Mouse (Mus musculus) kidney, adult 18-20 months (tissue): Measurements from ENCODE around the gene Vax1.

Experiments used
- DNase-seq: peaks from one replicate; pipeline ENCODE4 v3.0.0; 2021

Vax1 gene

DNA sequence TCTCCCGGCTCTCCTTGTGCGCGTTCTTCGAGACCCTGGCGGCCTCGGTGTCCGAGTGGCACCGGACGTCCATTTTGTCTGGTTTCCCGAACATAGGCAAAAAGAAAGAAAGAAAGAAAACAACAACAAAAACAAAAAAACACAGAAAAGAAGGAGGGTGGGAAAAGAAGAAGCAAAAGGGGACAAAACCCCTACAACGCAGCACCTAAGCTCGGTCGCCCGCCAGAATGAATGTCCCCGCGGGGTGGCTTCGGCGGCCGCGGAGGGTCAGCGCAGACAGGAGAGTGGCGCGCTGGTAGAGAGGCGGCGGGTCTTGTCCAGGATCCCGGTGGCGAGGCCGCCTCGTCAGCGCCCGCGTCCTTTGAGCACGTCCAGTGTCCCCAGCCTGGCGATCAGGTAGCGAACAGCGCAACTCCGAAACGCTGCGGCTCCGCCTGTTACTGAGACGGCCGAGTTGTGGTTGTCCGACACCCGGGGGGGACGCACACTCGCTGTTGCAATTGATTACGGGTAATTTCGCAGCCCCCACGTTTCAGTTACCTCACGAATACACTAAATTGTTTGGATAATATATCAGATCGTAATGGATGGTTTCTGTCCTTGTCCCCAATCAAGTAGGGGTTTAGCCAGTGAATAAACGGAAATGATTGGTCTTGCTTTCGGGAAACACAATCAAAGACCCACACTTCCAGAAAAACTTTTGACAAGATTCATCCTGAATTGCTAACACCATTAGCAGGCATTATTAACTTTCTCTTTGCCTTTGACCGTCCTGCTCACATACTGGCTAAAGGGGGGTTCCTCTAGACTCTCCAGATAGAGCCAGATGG is at the start of gene Vax1:
TSS of gene Vax1 (minus strand) at position 121 of the 830 bp plus-strand sequence.
- DNase-seq: peak; percentile 39

DNA sequence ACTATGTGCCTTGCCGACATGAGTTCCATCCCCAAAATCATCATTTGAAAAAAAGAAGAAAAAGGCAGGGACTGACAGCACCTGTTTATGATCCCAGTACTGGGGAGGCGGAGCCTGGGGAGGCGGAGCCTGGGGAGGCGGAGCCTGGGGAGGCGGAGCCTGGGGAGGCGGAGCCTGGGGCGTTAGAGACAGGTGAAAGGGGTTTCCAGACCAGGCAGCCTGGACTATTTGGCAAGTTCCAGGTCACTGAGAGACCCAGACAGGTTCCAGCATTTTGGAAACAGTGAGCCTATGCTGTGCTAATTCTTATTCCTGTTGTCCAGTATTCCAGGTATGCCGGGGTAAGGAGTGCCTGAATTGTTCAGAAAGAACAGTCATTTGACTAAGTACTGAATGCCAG is 49.1 kb upstream of the Vax1 start, which contains the start of gene Kcnk18:
TSS of gene Kcnk18 (plus strand) at position 224 of the 400 bp plus-strand sequence.
- DNase-seq: no peak

DNA sequence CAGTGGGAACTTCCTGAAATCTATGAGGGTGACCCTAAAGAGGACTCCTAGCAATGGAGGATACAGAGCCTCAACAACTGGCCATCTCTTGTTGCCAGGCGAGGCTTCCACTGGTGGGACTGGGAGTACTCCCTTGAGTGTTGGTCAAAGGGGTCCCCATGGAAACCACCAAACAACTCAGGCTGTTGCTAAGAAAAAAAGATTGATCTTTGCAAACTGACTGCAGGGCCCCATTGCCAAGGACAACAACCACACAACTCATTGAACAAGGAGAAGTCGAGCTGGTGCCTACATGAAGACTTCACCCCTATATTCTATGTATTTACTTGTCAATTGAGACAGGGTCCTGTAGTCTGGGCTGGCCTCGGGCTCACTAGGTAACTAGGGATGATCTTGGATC is 47.0 kb upstream of the Vax1 start:
- no peak for DNase-seq

DNA sequence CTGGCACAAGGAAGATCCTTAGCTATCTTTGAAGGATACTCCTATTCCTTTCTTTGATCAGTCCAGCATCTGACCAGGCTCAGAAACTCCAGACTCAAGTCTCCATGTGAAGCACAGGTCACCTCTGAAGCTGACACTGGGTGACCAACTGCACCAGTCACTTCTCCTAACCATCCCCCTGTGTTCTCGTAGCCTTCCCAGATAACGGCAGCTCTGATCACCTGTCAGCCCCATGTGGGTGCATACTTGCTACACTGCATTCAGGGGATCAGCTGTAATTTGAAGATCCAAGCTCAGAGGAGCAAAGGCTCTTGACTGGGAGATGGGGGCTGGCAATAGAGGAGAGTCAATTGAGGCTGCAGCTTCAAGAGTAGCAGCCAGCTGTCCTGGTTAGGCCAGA is 39.1 kb upstream of the Vax1 start:
- no peak for DNase-seq

DNA sequence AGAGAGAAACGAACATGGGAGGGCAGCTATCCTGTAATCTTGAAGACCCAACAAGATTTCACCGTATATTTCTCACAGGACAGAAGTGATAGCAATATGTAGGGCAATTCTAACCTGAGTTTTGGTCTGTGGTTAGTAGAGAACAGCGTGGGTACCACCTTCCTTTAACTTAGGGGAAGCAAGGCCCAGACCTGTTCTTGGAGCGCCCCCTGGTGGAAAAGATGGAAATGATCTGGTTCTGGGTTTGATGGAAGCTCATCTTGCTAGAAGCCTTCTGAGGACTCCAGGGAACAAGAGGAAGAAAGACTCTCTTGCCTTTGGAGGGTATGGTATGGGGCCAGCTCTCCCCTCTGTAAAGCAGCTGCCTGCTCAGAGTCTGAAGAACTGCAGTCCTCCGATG is 38.6 kb upstream of the Vax1 start:
- peak; percentile 66 for DNase-seq

DNA sequence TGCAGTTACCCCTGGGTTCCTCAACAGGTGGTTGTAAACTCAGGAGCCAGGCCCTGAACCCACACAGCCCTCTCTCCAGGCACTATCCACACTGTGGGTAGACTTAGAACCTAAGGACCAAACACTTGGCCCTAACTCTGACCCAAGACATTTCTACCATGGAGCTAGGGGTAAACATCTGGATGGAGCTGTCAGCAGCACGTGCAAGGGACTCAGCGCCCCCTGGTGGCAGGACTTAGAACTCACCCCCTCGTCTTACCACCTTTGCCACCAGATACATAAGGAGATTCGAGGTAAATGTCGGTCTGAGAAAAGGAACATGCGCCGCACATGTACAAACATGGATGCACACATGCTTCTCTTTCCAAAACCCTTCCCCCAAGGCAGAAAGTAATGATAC is 28.3 kb upstream of the Vax1 start:
- DNase-seq: peak; percentile 73

DNA sequence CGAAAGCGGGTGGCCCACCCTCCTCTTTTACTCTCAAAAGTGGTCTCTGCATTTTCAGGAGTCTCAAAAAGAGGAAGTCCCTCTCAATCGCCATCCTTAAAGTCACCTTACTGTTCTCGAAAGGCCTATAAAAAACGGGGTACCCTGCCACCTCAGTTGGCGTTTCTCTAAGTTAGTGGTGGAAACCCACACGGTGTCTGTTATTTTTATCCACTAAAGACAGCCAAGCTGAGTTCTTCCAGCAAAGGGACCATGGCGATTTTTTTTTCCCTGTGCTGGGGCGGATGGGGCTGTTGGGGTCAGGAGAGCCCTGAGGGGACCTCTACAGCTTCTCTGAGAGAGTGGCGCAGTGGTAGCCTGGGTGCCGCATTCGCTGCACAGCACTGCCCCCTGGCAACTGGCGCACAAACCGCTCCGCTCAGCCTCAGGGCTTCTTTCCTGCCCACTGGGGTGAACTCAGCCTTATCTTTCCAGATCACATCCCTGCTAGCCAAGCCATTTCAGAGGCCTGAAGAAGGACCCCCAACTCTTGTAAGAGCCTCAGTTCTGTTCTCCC is 26.3 kb upstream of the Vax1 start:
- DNase-seq: peak; percentile 60

DNA sequence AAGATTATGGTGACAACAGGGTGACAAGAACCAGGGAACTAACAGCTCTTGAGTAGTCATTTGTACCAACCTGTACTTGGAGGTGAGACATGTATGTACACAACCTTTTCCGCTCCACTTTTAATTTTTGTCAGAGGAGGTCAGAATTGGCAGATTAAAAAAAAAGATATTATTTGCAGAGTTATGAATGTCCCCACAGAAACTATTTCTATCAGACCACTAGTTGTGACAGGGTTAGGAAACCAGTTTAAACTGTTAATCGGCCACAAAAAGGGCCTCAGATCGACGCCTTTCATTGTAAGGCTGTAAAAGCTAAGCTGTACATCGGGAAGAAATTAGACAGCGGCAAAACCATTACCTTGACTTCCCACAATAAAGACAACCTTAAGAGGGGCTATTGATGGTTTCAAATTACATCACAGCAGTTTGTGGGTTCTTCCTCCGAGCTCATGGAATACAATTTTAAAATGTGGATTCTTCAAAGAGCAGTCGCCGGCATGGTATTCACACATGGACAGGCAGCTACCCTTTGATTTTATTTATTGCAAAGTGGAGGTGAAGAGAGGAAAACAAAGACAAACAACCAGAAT is 25.4 kb upstream of the Vax1 start:
- DNase-seq: no peak

DNA sequence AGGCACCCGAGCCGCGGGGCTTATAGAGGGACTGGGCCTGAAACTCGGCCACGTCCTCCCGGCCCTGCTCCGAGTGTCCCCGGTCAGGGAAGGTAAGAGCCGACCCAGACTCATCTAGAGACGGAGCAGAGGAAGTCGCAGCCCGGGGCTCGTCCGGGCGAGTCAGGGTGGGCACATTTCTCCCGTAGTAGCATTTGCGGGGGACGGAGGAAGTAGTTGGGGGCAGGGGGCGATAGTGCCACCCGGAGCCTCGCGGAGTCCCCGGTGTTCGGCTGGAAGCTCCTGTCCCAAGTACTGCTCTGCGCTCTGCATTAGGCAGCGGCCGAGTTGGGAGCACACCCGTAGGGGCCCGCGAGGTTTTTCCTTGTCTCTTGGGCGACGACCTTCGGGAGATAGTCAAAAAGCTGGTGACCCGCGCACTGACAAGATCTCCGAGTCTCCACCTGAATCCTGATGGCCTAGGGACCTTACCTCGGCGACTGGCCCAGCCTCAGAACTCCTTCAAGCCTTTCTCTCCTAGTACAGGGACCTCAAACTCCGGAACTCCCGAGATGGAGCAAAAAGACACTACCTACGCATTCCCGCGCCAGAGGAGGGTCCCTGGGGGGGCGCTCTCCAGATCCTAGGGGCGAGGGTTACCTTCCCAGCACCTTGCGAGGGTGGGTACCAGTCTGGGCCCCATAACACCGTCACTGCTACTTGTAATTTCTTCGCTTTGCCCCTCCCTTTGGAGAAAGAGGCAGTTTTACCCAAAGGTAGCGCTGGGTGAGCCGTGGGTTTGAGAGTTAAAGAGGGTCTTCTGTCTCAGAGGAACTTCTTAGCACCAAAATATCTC is 24.3 kb upstream of the Vax1 start:
- DNase-seq: peak; percentile 34

DNA sequence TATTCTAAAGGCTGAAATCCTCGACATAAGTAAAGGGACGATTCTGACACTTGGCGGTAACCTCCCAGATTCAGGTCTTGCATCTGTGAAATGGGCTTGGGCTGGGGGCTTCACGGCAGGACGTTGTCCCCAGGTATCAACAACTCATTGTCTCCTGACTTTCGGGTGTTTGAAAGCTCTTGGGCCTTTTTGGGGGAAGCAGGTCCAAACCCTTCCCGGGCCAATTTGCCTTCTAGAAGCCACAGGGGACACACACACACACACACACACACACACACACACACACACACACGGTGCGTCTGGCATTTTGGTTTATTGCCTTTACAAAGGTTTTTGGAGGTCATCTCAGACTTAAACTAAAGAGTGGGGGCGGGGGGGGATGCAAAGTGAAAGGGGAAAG is 23.6 kb upstream of the Vax1 start:
- no peak for DNase-seq

DNA sequence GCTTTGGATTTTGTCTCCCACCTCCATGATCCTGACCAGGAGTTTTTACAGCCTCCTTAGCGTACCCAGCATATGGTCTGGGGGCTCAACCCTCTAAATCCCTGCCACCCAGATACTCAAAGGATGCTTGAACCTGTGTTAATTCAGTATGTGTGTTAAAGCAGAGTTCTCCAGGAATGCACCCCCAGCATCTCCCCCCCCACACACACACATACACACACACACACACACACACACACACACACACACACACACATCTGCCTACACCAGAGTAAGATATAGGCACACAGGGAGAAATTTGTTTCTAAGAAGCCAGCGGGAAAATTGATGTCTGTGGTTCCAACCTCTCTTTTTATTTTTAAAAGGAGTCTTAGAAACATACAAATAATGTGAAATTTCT is 22.6 kb upstream of the Vax1 start:
- no peak for DNase-seq

DNA sequence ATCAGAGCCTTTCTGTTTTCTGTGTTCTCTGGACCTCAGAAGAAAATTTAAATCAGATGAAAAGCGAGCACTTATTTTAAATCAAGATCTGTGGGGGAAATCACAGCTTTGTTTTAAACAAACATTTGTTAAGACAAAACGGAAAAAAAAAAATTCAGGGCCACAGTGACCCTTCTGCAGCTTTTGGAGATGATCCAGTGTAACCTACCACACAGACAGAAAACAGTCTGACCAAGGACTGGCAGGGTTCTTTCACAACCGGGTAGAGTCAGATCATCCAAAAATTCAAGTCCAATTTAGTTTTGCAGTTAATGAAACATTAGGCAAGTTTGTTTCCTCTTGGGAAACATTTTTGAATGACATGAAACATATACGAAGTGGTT is 21.3 kb upstream of the Vax1 start:
- DNase-seq: no peak

DNA sequence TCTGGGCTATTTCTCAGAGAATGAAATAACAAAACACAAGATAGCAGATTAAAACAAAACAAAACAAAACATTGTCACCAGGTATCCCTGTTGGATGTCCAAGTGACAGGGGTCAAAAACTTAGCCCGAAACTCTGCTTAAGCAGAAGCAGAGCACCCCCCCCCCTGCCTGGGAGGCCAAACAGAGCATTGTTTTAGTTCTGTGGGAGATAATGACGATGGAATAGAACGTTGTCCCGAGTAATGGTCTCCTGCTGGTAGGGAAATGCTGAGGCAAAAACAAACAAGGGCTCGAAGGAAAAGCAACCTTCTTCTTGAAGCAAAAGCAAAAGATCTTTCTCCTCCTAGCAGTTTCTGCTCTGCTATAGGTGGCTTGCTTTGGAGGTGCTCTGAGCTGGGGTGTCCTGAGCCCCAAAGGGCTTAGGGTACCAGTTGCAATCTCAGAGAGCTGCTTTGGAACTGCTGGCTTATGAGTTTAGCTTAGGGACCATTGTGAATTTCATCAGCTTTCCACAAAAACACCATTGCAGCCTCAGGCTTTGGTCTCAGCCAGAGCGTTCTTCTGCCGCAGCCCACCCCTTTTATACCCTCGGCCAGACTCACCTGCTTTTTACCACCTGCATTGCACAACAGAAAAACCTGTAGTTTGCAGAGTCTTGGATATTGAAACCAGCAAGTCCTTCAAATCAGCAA is 20.7 kb upstream of the Vax1 start:
- DNase-seq: no peak

DNA sequence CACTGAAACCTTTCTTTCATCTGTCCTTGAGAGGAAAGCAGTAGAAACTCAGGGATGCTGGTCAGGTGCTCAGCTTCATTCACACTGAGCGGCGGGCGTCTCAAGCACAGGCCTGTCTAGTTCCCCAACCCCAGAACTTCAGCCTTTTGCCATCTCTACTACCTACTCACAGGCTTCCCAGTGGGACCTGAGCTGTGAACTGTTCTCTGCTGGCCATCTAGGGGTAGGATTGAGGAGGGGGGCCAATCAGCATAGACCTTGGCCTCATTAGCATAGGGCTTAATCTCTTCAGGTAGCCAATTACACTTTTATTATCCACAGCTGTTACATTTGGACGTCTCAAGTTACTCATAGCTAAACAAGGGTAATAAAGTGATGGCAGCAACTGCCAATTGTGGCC is 19.1 kb upstream of the Vax1 start:
- no peak for DNase-seq

DNA sequence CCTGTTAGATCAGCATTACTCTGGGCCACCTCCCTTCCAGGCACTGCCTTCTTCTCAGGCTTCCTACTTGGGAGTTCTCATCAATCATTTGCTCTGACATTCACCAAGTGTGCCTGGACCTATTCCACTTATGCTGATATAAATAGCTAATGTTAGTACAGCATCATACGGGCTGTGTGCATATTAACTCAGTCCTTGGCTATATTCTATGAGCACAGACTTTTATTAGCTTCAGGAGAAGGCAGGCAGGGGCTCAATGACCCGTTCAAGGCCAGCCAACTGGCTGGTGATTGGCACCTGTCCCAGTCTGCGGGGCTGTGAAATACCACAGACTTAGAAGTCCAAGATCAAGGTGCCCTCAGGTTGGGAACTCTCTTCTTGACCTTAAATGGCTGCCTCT is 14.1 kb upstream of the Vax1 start:
- peak; percentile 83 for DNase-seq

DNA sequence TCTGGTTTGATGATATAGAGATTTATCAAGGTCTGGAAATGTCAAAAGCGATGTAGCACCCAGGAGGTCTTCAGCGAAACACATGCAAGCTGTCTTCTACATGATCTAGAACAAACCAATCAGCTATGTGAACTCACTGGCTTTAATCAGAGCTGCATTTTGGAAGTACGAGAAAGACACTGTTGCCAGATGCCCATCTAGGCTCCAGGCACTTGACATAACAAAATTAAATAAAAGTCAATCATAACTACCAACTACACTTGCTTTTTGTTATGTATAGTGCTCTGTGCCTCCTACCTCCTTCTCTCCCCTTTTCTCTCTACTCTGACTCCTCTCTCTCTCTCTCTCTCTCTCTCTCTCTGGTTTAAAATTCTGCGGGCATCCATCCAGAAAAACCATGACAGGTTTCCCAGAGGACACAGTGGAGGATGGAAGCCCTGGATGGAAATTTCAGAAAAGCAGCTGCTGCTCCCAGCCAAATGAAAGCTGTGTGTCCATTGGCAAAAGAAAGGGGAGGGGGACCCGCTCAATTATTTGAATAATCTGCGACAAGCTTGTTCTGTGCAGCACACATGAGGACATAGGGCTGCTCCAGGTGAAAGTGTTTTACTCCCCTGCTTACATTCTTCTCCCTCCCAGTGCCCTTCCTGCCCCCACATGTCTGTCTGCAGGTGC is 3.6 kb upstream of the Vax1 start:
- DNase-seq: no peak

DNA sequence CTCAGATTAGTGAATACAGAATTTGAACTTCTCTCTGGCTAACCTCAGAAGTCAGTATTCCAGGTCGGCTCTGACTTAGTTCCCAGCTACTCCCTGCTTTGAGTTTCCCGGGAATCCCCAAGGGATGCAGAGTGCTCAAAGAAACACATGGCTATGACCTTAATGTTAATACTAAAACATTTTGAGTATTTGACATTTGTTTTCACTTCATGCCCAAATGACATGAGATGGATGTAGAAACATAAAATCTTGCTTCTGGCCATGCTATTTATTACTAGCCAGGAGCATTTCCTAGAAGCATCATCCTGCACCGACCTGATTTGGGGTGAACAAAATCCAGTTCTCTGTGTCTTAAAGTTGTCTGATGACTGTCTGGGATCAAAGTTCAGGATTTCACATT is 2.9 kb upstream of the Vax1 start:
- DNase-seq: no peak

DNA sequence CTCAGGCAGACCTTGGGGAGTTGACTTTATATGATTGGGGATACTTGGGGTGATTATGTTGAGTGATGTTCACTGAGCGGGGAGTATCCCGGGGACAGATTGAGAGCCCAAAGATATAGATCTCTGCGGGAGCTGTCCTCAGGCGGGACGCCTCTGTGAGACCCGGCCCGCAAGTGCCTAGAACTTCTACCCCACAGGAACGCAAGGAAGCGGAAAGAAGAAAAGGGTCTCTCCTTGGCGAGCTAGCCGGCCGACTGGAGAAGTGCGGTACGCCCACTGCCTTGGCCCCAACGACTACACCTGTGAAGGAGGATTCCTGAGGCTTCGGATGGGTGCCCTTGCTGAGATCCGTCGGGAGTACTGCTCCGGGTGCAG is 2.0 kb upstream of the Vax1 start:
- DNase-seq: no peak

DNA sequence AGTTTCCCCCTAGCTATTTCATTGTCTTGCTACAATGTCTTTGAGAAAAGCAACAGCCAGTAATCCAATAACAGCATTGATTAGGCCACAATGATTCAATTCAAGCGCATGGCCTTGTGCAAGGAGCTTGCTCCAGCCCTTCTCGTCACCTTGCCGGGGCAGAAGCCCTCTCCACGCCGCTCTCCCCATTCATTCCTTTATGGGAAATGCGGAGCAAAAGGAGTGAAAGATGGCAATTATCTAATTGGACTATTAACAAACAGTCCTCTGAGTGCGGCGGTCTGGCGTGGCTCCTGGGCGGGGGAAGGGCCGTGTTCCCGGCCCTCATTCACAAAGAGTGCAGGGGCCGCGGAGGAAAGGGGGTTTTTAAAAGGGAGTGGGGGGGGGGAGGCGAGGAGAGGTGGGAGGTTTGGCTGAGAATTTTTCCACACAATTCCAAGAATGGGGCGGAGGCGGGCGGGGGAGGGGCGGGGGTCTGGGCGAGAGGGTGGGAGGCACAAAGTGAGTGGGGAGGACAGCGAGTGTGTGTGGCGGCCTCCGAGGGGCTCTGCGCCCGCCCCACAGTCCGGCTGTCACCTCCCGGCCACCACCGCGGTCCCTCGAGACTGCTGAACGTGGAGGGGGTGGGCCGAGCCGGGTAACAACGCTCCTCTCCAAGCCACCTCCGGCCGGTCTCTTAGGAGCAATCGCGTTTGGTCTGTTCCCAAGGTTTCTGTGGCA is 1.5 kb upstream of the Vax1 start:
- DNase-seq: no peak

DNA sequence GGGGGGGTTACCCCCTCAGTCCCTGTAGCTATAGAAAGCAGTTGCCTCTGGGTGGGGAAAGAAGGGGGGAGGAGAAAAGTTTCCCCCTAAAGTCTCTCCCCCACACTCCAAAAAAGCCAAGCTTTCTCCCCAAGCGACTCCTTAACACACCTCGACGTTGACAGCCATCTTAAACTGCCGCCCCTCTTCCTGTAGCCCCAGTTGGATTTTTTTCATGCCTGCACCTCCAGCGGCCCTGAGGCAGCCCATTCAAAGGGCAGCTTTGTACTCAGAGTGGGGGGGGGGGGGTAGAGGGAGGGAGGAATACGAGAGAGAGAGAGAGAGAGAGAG is 875 bp upstream of the Vax1 start:
- DNase-seq: no peak

DNA sequence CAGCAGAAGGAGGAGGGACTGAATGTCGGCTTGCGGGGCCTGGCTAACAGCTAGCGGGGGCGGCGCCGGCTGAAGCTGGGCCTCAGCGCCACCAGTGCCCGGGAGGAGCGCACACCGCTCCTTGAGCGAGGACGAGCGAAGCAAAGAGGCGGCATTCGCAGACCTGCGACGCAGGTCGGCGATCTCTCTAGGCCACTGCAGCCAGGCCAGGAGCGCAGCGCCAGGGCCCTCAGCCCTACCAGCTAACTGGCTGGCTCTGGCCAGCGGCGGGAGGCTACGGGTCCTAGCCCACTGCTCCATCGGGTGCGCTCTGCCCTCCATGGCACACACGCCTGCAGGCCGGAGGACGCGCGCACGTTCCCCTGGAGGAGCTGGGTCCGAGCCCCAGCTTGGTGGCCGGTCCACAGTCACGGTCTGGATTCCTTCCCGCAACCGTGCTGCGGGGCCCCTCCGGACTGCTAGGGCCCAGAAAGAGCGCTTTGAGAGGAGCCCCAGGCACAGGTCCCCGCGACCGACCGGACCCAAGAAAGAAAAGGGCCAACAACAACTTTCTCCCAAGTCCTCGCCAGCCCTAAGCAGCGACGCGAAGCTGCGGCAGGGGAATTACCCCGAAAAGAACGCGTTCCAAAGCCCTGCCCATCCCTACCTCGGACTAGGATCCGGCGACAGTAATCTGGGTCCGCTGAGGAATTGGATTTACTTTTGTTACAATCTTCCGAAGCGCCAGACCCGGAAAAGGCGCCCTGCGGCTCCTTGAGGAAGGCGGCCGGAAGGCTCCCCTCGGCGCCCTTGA is 517 bp downstream of the Vax1 start:
- peak; percentile 22 for DNase-seq
